ENCODE assay signal across 15 mouse cellular contexts in genomic region chr5:115548501-115549285, GRCm38 (mm10).
"Had no signal": no experiment of that assay in that cellular context is flagged by ENCODE, and none has a peak within 500 bp of the region (broad histone marks: within the 10 kb centered on the region; RNA-seq: fewer than 3 reads in every experiment).

No protein-coding gene starts in this region.

- H3K9ac ChIP-seq: kidney, embryonic 15.5 days; limb, embryonic 12.5 days; liver, embryonic 14.5 days; midbrain, embryonic 13.5 days; neural tube, embryonic 13.5 days had no signal

- DNase-seq: kidney, postnatal 25 days; layer of hippocampus, adult 9-11 months; layer of hippocampus, postnatal 36 days; lung, adult 18-20 months; retina, postnatal 1 day; right cerebral cortex, postnatal 4 days; spleen, adult 18-20 months; thymus, adult 2 months; thymus, postnatal 25 days had no signal

- H3K27ac ChIP-seq: kidney, embryonic 15.5 days; liver, embryonic 14.5 days; midbrain, embryonic 13.5 days; neural tube, embryonic 13.5 days had no signal

- H3K4me2 ChIP-seq: kidney, embryonic 15.5 days; limb, embryonic 12.5 days; midbrain, embryonic 13.5 days; neural tube, embryonic 13.5 days had no signal

- H3K9me3 ChIP-seq: kidney, embryonic 15.5 days; limb, embryonic 12.5 days; midbrain, embryonic 13.5 days; neural tube, embryonic 13.5 days had no signal

- H3K4me3 ChIP-seq: kidney, embryonic 15.5 days; limb, embryonic 12.5 days; midbrain, embryonic 13.5 days; myocyte; neural tube, embryonic 13.5 days had no signal

- H3K27me3 ChIP-seq: kidney, embryonic 15.5 days; limb, embryonic 12.5 days; midbrain, embryonic 13.5 days; neural tube, embryonic 13.5 days had no signal

- ATAC-seq: midbrain, embryonic 13.5 days had no signal
